Mouse (Mus musculus): ENCODE results near the gene Suv39h1. TPM values are rescaled to one million over a fixed set of nuclear protein-coding genes. Genes with fewer than 3 reads are reported as not detected.
"Not testable (repeated sequence)": the region's sequence is repeated elsewhere in the genome, so short reads cannot be mapped to it uniquely, and the experiment has no call there.

Gene Suv39h1
- total RNA-seq, 2 experiments from 2014 or later = 4.8 to 5.1 TPM

GRCm38 (mm10) chrX:8051044-8051781 is 23.3 kb downstream of the Suv39h1 start:
- DNase-seq; intact Hi-C loops (cut with DNase I): not testable (repeated sequence)

GRCm38 (mm10) chrX:8033009-8033408 is 41.6 kb downstream of the Suv39h1 start:
- intact Hi-C loops (cut with DNase I) = no loop called here
- no peak for DNase-seq

DNA sequence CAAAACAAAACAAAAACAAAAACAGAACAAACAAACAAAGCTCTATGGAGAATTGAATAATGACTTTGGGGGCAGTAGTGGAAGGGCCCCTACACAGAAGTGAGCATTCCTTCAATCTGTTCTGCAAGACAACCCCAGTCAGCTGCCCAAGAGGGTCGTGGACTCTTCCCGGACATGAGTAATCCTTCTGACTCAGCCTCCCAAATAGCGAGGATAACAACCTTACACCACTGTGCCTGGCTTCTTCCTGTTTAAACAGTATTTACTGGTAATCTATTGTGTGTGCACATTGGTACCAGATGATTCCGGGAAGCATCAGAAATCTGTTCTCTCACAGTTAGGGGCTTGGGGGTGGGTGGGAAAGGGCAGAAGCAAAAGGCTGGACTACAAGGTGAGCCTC is 47.7 kb downstream of the Suv39h1 start:
- no peak for DNase-seq

DNA sequence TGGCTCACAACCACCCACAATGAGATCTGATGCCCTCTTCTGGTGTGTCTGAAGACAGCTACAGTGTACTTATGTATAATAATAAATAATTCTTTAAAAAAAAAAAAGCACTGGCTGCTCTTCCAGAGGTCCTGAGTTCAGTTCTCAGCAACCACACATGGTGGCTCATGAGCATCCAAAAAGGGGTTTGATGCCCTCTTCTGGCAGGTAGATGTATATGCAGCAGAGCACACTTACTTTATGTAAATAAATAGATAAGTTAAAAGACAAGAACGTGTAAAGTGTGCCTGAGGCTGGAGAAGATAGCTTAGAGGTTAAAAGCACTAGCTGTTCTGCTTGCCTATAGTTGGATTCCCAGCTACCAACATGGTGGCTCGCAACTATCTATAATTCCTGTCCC is 49.8 kb downstream of the Suv39h1 start:
- intact Hi-C loops (cut with DNase I) = no loop called here
- no peak for DNase-seq

More for the DNA sequence above, 47.7 kb downstream of the Suv39h1 start:
- intact Hi-C loops (cut with DNase I) = no loop called here

DNA sequence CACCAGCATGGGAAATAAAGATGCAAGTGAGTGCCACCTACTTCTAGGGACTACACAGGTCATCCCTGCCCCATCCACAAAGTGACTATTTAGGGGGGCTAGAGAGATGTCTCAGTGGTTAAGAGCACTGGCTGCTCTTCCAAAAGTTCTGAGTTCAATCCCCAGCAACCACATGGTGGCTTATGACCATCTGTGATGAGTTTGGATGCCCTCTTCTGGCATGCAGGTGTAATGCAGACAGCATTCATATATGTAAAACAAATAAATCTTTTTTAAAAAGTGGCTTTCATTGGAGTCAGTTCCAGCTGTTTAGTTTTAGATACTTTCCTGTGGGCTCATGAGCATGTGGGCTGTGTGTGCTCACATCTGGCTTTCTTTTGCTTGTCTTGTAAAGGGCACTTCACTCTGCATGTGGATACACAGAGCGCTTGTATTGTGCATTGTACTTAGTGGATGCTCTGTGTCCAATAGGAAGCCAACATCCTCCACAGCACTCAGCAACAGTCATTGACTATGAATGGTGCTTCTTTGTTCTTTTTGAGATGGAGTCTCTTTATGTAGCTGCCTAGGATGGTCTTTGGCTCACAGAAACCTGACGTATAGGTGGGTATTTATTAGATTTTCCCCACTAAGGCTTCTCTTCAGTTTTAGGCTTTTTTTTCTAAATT is 54.3 kb downstream of the Suv39h1 start:
- no peak for DNase-seq
- intact Hi-C loops (cut with DNase I) = no loop called here

DNA sequence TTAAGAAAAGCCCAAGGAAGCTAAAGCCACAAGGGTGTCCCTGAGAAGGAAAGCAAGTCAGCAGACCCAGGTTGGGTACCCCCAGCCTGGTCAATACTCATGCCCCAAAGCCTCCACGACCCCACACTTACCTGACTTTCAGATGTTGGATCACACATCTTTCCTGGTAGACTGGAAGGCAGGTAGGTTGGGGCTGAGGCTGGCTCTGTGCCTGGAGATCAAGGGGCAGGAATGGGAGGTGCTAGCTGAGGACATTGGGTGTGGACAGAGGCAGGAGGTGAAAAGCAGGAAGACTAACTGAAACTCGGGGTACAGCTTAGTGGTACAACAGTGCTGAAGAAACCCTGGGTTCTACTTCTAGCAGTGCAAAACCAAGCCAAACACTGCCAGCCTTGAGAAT is 56.3 kb downstream of the Suv39h1 start, which contains the start of gene Glod5:
Gene Glod5, minus strand, starts transcription at position 207 of the 400 bp plus-strand sequence.
- intact Hi-C loops (cut with DNase I) = loop anchor here (5.0 kb wide), 1 partner anchor 166 kb away; no protein-coding TSS in a partner anchor
- no peak for DNase-seq

DNA sequence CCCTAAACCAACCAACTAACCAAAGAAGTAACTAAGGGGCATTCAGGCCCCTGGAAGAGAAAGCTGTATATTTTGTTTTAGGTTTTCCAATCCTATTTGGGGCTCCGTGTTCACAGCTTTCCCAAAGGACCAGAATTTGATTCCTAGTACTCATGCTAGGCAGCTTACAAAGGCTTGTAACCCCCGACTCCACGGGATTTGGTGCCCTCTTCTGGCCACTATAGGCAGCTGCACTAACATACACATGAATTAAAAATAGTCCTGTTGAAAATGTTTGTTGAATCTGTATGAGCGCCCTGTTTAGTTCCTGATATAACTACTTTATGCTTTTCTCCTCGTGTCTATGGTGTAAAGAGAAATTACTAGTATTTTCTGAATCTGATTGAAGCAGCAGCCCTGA is 57.4 kb downstream of the Suv39h1 start:
- peak; percentile 22 to 34 for DNase-seq

GRCm38 (mm10) chrX:8015675-8016074 is 58.9 kb downstream of the Suv39h1 start:
- not testable (repeated sequence) for DNase-seq
- intact Hi-C loops (cut with DNase I) = loop anchor here (2.0 to 5.0 kb wide), 2 partner anchors 101 to 163 kb away; no protein-coding TSS in a partner anchor

More for the DNA sequence above, 57.4 kb downstream of the Suv39h1 start:
- intact Hi-C loops (cut with DNase I) = loop anchor here (2.0 to 5.0 kb wide), 2 partner anchors 102 to 165 kb away; no protein-coding TSS in a partner anchor

DNA sequence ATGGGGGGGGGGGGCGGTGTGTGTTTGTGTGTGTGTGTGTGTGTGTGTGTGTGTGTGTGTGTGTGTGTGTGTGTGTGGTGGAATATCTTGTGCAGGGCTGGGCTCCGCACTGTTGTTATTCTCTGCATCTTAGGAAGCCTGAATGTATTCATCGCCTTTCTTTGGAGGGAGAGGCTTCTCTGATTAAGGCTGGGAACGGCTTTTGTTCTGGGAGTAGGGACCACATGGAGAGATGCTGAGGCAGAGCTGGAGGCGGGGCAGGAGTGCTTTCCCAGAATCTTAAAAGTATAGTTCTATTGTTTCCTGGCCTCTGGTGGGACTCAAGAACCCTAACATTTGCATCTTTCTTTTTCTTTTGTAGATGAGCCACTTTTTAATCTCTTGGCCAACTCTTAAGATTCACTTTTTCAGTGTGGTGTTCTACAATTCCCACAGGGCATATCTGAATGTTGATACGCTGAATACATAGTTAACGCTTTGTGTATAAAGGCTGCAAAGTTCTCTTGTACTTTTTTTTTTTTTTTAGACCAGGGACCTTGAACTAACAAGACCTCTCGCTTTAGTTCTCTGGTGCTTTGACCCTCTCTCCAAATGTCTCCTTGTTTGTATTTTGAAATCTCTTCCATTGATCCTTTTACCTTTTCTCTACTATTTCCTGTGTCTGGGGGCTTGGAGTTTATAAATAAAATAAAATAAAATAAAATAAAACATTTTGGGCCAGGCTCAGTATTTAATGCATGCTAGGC is 60.8 kb downstream of the Suv39h1 start:
- intact Hi-C loops (cut with DNase I) = no loop called here

DNA sequence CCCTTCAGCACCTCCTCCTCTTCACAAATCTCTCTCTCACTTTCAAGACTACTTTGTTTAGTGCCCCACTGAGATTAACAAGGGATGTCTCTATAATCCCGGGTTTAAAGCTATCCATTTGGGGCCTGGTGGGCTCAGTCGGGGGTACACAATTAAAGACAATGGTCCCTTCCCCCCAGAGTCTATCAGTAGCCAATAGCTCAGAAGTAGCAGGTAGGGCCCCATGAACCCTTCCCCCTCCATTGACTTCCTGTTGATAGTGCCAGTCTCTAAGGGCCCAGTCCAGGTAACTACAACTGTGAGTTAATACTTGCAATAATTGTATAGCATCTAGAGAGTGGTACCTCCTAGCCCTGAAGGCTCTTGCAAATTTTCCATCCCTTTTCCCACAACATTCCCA is 61.4 kb downstream of the Suv39h1 start:
- intact Hi-C loops (cut with DNase I) = no loop called here

More for the DNA sequence above, 60.8 kb downstream of the Suv39h1 start:
- no peak for DNase-seq

More for the DNA sequence above, 61.4 kb downstream of the Suv39h1 start:
- DNase-seq = no peak

Other genes starting within 250 kb of the Suv39h1 start
- 10 to 100 TPM; 26.1 to 27.8 TPM for gene Otud5, start 233.4 kb downstream of the Suv39h1 start, total RNA-seq (2021)
- 1 to 10 TPM; 2.4 to 3.3 TPM for gene Pim2, start 196.5 kb downstream of the Suv39h1 start, total RNA-seq (2021)
- 10 to 100 TPM; 13.2 to 16.7 TPM for gene Slc35a2, start 190.7 kb downstream of the Suv39h1 start, total RNA-seq (2021)
- gene Pqbp1, start 175.5 kb downstream of the Suv39h1 start, total RNA-seq (2021) = 10 to 100 TPM; 22.2 to 22.4 TPM
- gene Timm17b, start 175.4 kb downstream of the Suv39h1 start, total RNA-seq (2021) = 10 to 100 TPM; 44.5 to 49.0 TPM
- not detected for gene Gm10491, start 166.9 kb downstream of the Suv39h1 start, total RNA-seq (2021)
- gene Gm10490, start 165.2 kb downstream of the Suv39h1 start, total RNA-seq (2021) = not detected
- gene Pcsk1n, start 154.9 kb downstream of the Suv39h1 start, total RNA-seq (2021) = under 1 TPM in 1 of 2 experiments, not detected in 1; 0.25 TPM
- not detected for gene Eras, start 146.2 kb downstream of the Suv39h1 start, total RNA-seq (2021)
- gene Hdac6, start 126.9 kb downstream of the Suv39h1 start, total RNA-seq (2021) = 10 to 100 TPM; 11.1 to 11.8 TPM
- under 1 TPM in 1 of 2 experiments, not detected in 1; 0.14 TPM for gene Gata1, start 96.7 kb downstream of the Suv39h1 start, total RNA-seq (2021)
- not detected for gene Glod5, start 56.3 kb downstream of the Suv39h1 start, total RNA-seq (2021)
- gene Was, start 15.7 kb upstream of the Suv39h1 start, total RNA-seq (2021) = 1 to 10 TPM; 1.9 to 2.5 TPM
- gene Wdr13, start 58.1 kb upstream of the Suv39h1 start, total RNA-seq (2021) = 10 to 100 TPM; 39.4 to 44.4 TPM
- gene Rbm3, start 71.1 kb upstream of the Suv39h1 start, total RNA-seq (2021) = 10 to 100 TPM; 63.1 to 74.0 TPM
- 1 to 10 TPM; 3.9 to 5.6 TPM for gene Tbc1d25, start 101.4 kb upstream of the Suv39h1 start, total RNA-seq (2021)
- gene Ebp, start 118.8 kb upstream of the Suv39h1 start, total RNA-seq (2021) = 10 to 100 TPM; 19.6 to 25.1 TPM
- 1 to 10 TPM; 3.0 to 3.4 TPM for gene Porcn, start 131.8 kb upstream of the Suv39h1 start, total RNA-seq (2021)
- gene Ftsj1, start 177.6 kb upstream of the Suv39h1 start, total RNA-seq (2021) = 10 to 100 TPM; 11.1 to 11.9 TPM
- under 1 TPM; 0.65 to 0.89 TPM for gene Slc38a5, start 196.4 kb upstream of the Suv39h1 start, total RNA-seq (2021)